23 mouse cellular contexts compared by ENCODE assay signal in genomic region chr11:8584307-8584706, GRCm38 (mm10).
DNase-seq lines count a peak whose midpoint lies in the region; ATAC-seq and TF ChIP-seq lines count a peak whose summit lies in the region.
"Had no signal": no experiment of that assay in that cellular context is flagged by ENCODE, and none has a peak within 500 bp of the region (broad histone marks: within the 10 kb centered on the region; RNA-seq: fewer than 3 reads in every experiment).

No protein-coding gene starts in this region.

- no peak overlapping the region for H3K4me3 ChIP-seq in forebrain, embryonic 10.5 days
- H3K4me3 ChIP-seq in forebrain, embryonic 16.5 days (replicated peaks; ENCODE audit: low read length): no peak overlapping the region
- H3K4me3 ChIP-seq in kidney, embryonic 16.5 days (ENCODE audit: low read length): no peak overlapping the region
- H3K4me3 ChIP-seq in intestine, postnatal 0 days (ENCODE audit: low read depth, low read length): no peak overlapping the region
- no peak overlapping the region for H3K4me3 ChIP-seq in small intestine, adult 2 months (ENCODE audit: low read depth, low read length)
- H3K4me3 ChIP-seq: embryonic facial prominence, embryonic 15.5 days; gastrocnemius, adult 2 months; hindbrain, embryonic 12.5 days; limb, embryonic 15.5 days; midbrain, embryonic 15.5 days had no signal

- no peak for TF ChIP-seq POLR2A in small intestine, adult 2 months (IDR thresholded peaks at IDR 0.05; ENCODE audit: low read depth, low read length)

- H3K4me2 ChIP-seq in forebrain, embryonic 16.5 days (ENCODE audit: low read length): no peak overlapping the region
- no peak overlapping the region for H3K4me2 ChIP-seq in kidney, embryonic 16.5 days (replicated peaks; ENCODE audit: low read depth, low read length)
- H3K4me2 ChIP-seq in intestine, postnatal 0 days (replicated peaks; ENCODE audit: low read depth): no peak overlapping the region
- H3K4me2 ChIP-seq: embryonic facial prominence, embryonic 15.5 days; hindbrain, embryonic 12.5 days; limb, embryonic 15.5 days; lung, embryonic 14.5 days; midbrain, embryonic 15.5 days had no signal

- peak overlapping the region; percentile 70 for H3K27ac ChIP-seq in forebrain, embryonic 10.5 days
- H3K27ac ChIP-seq in forebrain, embryonic 16.5 days (ENCODE audit: low read length): no peak overlapping the region
- H3K27ac ChIP-seq in kidney, embryonic 16.5 days (ENCODE audit: low read length): peak overlapping the region; percentile 32; the same call in 1 of the 2 replicates
- 0 out of 2 replicates have a peak overlapping the region, but pooled peaks have one; percentile 61 for H3K27ac ChIP-seq in intestine, postnatal 0 days (ENCODE audit: low read depth, low read length)
- H3K27ac ChIP-seq in small intestine, adult 2 months (ENCODE audit: insufficient read depth, low read depth, low read length): peak overlapping the region; percentile 98
- H3K27ac ChIP-seq: gastrocnemius, adult 2 months; hindbrain, embryonic 12.5 days; limb, embryonic 15.5 days; liver, embryonic 14.5 days; midbrain, embryonic 15.5 days had no signal

- TF ChIP-seq CTCF in intestine, postnatal 0 days (IDR thresholded peaks at IDR 0.05; ENCODE audit: low read depth): no peak
- TF ChIP-seq CTCF in small intestine, adult 2 months (IDR thresholded peaks at IDR 0.05; ENCODE audit: extremely low read depth, insufficient read length, insufficient replicate concordance, low read depth, low read length): no peak

- no peak for ATAC-seq in forebrain, embryonic 16.5 days
- ATAC-seq in kidney, embryonic 16.5 days (ENCODE audit: low FRiP score, low TSS enrichment): no peak
- peak; percentile 30 for ATAC-seq in intestine, postnatal 0 days
- ATAC-seq: activated CD4-positive, CD25-positive, alpha-beta regulatory T cell, adult 4 months; midbrain, embryonic 15.5 days had no signal

- peaks cover 61% of the 10 kb centered on the region for H3K4me1 ChIP-seq in forebrain, embryonic 10.5 days
- peaks cover 9% of the 10 kb centered on the region; the same call in 1 of the 2 replicates for H3K4me1 ChIP-seq in forebrain, embryonic 16.5 days (replicated peaks; ENCODE audit: control insufficient read depth, insufficient read depth, low read length)
- peaks cover 40% of the 10 kb centered on the region for H3K4me1 ChIP-seq in kidney, embryonic 16.5 days (ENCODE audit: insufficient read depth, low read length)
- peaks cover 21% of the 10 kb centered on the region for H3K4me1 ChIP-seq in intestine, postnatal 0 days (replicated peaks; ENCODE audit: control insufficient read depth, insufficient read depth, low read length)
- peaks cover 39% of the 10 kb centered on the region for H3K4me1 ChIP-seq in small intestine, adult 2 months (ENCODE audit: control insufficient read depth, insufficient read depth, insufficient read length, low read length)

- no peak for DNase-seq in forebrain, embryonic 10.5 days (ENCODE audit: extremely low spot score, low spot score)
- no peak for DNase-seq in kidney, postnatal 14 days
- DNase-seq in right cerebral cortex, adult 18-20 months: no peak
- no peak for DNase-seq in yolk sac, embryonic 10.5 days (ENCODE audit: low spot score)
- DNase-seq: adrenal gland, adult 8-10 months; cerebellum, adult 9-11 months; gastrocnemius, adult 2 months; kidney, adult 8-10 months; kidney, postnatal 25 days; layer of hippocampus, postnatal 36 days; lung, embryonic 14.5 days; right cerebral cortex, postnatal 4 days; thymus, postnatal 25 days had no signal

- H3K9me3 ChIP-seq in forebrain, embryonic 10.5 days: no peaks in the 10 kb centered on the region
- H3K9me3 ChIP-seq in forebrain, embryonic 16.5 days (ENCODE audit: control insufficient read depth, low read length): no peaks in the 10 kb centered on the region
- no peaks in the 10 kb centered on the region for H3K9me3 ChIP-seq in kidney, embryonic 16.5 days (ENCODE audit: low read length)
- H3K9me3 ChIP-seq in intestine, postnatal 0 days (ENCODE audit: control insufficient read depth): no peaks in the 10 kb centered on the region
- H3K9me3 ChIP-seq: embryonic facial prominence, embryonic 15.5 days; hindbrain, embryonic 12.5 days; limb, embryonic 15.5 days; midbrain, embryonic 15.5 days had no signal

- H3K27me3 ChIP-seq in forebrain, embryonic 10.5 days (ENCODE audit: poor library complexity, severe bottlenecking): no peaks in the 10 kb centered on the region
- no peaks in the 10 kb centered on the region for H3K27me3 ChIP-seq in forebrain, embryonic 16.5 days (replicated peaks; ENCODE audit: control insufficient read depth, insufficient read depth, low read length)
- no peaks in the 10 kb centered on the region for H3K27me3 ChIP-seq in kidney, embryonic 16.5 days (ENCODE audit: insufficient read depth, low read length)
- H3K27me3 ChIP-seq in intestine, postnatal 0 days (replicated peaks; ENCODE audit: control insufficient read depth, insufficient read depth, low read length): no peaks in the 10 kb centered on the region
- no peaks in the 10 kb centered on the region for H3K27me3 ChIP-seq in small intestine, adult 2 months (ENCODE audit: control insufficient read depth, insufficient read depth, low read length)
- H3K27me3 ChIP-seq: embryonic facial prominence, embryonic 15.5 days; hindbrain, embryonic 12.5 days; limb, embryonic 15.5 days; midbrain, embryonic 15.5 days had no signal

- no peak overlapping the region for H3K9ac ChIP-seq in forebrain, embryonic 16.5 days (replicated peaks; ENCODE audit: low read depth, low read length)
- H3K9ac ChIP-seq in kidney, embryonic 16.5 days (replicated peaks; ENCODE audit: low read length): no peak overlapping the region
- no peak overlapping the region for H3K9ac ChIP-seq in intestine, postnatal 0 days (ENCODE audit: low read depth, low read length)
- H3K9ac ChIP-seq: embryonic facial prominence, embryonic 15.5 days; hindbrain, embryonic 12.5 days; limb, embryonic 15.5 days; liver, embryonic 14.5 days; lung, embryonic 14.5 days; midbrain, embryonic 15.5 days had no signal

- WGBS in forebrain, embryonic 10.5 days: 59% methylated on average over 2 of the region's 2 CpGs
- WGBS in forebrain, embryonic 16.5 days: 41% methylated on average over 2 of the region's 2 CpGs
- WGBS in kidney, embryonic 16.5 days: 57% methylated on average over 2 of the region's 2 CpGs
- WGBS in intestine, postnatal 0 days: 35% methylated on average over 2 of the region's 2 CpGs
- WGBS in small intestine, adult 2 months: 25% methylated on average over 2 of the region's 2 CpGs

- H3K36me3 ChIP-seq in forebrain, embryonic 10.5 days (replicated peaks): peaks cover 13% of the 10 kb centered on the region
- no peaks in the 10 kb centered on the region for H3K36me3 ChIP-seq in forebrain, embryonic 16.5 days (ENCODE audit: control insufficient read depth, insufficient read depth)
- no peaks in the 10 kb centered on the region for H3K36me3 ChIP-seq in kidney, embryonic 16.5 days (ENCODE audit: insufficient read depth, low read length)
- peaks cover 2% of the 10 kb centered on the region for H3K36me3 ChIP-seq in intestine, postnatal 0 days (ENCODE audit: control insufficient read depth, insufficient read depth)
- H3K36me3 ChIP-seq in small intestine, adult 2 months (ENCODE audit: control insufficient read depth, insufficient read depth, low read length): peaks cover 2% of the 10 kb centered on the region; the same call in 1 of the 2 replicates
- H3K36me3 ChIP-seq: embryonic facial prominence, embryonic 15.5 days; hindbrain, embryonic 12.5 days; midbrain, embryonic 15.5 days had no signal
